Mouse (Mus musculus): ENCODE results near the gene Polr3h.

The Polr3h gene

DNA sequence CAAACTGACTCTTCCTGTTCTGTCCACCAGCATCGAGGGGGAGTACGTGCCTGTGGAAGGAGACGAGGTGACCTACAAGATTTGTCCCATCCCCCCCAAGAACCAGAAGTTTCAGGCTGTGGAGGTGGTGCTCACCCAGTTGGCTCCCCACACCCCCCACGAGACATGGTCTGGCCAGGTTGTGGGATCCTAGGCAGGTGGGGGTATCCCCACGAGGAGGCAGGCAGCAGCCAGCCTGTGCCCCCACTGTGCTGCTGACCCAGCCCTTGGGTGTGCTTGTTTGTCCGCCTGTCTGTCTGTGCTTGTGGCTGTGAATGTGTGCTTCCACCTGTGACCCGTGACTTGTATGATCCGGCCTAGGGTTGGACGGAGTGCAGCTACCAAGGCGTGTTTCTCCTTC is 23.0 kb upstream of the Polr3h start:
- DNase-seq = no peak

DNA sequence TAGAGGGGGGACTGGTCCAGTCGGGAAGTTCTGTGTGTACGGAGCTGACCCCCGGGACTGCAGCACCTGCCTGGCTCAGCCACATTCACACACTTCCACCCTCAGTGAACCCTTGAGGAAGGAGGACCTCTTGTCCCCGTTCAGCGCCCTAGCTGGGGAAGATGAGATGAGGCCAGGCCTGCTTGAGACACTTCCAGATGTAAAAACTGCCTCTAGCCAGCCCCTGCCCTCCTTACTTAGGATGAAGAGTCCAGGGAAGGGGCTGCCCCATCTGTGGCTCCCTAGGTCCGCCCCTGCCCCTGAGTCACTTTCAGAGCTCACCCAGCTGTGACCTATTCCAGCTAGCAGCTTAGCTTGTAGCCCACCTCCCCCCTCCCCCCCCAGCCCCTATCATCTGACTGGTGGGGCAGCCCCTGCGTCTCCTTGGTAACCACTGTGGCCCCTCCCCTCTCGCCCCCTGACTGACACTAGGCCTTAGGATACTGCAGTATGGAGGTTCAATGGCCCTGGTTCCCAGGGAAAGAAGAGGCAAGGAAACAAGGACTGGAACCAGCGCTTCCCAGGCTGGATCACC is 17.2 kb upstream of the Polr3h start:
- DNase-seq = no peak

DNA sequence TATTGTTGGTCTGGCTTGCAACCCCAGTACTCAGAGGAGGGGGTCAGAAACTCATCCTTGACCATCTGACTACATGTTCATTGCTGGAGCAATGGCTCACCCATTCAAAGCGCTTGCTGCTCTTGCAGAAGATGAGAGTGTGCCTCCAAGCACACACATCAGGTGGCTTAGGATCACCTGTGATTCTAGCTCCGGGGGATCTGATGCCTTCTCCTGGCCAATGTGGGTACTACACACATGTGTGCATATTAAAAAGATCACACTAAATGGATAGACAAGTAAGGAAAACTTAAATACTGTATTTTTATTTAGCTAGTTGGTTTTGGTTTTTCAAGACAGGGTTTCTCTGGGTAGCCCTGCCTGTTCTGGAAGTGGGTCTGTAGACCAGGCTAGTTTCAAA is 15.0 kb upstream of the Polr3h start:
- DNase-seq = no peak

DNA sequence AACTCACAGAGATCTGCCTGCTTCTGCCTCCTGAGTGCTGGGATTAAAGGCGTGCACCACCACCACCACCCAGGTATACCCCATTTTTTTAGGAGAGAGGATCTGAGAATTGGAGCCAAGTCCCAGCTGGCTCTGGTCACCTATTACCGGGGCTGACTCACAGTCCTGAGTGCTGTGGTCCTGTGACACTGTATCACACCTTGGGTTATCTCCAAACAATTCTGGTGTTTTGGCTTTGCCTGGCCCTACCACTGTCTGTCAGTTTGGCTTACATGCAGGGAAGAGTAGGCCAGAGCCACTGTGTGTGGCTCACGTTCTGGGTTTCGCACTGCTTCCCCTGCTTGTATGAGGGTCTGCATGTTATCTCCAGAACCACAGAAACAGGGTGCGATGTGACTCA is 14.2 kb upstream of the Polr3h start:
- DNase-seq = no peak

DNA sequence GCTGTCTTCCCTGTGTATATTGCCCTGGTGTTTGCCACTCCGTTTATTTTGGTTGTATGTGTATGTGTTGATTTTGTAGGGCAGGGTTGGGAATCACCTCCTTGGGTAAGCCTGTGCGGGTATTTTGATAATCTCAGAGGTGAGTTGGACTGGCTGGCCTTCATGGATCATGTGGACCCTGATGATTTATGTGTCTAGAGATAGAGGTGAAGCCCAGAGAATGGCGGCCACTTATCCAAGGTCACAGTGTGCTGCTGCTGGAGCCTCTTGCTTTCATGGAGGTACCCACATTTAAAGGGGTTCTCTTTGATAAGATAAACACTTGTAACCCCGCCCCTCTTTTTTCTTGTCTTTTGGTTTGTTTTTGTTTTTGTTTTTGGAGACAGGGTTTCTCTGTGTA is 13.7 kb upstream of the Polr3h start:
- no peak for DNase-seq

DNA sequence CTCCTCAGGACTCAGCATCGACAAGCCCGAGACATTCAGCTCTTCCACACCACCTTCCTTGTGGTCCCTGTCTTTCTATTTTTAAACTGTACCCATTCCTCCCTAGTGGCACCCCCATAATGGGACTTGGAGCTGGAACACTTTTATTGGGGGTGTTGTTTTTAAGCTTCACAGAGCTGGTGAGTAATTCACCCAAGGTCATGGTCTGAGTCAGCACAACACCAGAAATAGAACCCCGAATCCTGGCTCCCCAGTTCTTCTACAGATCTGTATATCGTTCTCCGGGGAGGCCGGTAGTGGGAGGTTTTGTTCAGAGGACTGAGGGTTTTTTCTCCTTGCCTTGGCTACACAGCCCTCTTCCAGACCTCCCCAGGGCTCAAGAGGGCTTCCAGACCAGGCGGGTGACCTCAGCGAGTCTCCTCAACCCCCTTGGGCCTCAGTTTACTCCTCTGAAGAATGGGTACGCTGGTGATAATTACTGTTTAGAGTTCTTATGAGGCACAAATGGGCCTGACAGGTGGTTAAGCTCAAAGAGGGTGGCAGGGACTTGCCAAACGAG is 13.2 kb upstream of the Polr3h start:
- no peak for DNase-seq

DNA sequence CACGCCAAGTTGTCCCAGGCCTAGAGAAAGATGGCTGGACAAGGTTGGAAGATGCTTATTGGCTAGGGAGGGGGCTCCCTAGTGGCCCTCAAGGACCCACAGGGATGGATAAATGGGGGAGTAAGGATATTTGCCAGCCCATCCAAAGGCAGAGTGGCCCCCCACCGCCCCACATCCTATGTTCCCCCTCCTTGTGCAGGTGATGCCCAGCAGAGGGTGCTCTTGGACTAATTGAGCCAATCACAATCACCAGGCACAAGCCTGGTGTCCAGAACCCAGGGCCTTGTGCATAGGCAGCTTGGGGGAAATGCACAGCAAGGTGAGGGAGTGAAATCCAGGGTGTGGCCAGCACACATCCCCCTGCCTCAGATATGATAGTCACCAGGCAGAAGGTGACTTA is 12.2 kb upstream of the Polr3h start:
- DNase-seq = peak; percentile 39

DNA sequence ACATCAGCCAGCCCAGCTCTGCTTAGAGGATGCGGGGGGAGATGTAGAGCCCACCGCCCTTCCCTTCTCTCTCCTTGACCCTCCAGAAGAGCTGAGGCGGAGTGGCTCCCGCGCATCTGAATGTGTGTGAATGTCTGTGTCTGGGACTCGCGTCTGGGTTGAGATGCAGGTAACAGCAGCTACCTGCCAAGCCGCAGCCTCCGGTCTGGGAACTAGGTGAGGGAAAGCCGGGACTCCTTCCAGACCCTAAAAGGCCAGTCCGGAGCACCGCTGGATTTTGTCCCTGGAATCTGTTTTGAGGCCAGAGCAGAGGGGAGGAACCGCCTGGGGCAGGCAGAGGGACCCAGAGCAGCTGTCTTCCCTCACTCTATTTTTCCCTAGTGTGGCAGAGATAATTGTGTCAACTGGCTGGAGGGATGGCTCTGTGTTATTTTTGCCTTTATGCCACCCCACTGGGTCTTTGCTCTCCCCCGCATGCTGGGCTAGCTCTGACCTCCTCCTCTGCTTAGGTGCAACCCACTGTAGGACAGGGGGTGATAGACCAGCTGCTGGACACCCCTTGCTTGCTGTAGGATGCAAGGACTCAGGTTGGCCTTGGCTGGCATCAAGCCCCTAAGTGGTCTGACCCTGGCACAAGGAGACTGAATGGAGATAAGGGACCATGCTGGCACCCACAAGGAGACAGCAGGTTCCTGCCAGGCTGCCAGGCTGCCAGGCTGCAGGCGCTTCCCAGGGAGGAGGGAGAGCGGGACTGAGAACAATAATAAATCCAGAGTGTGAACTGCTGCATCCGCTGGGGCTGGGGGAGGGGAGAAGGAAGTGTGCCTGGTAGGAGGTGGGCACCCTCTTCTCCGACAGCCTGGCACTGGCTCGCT is 11.3 kb upstream of the Polr3h start:
- DNase-seq = no peak

DNA sequence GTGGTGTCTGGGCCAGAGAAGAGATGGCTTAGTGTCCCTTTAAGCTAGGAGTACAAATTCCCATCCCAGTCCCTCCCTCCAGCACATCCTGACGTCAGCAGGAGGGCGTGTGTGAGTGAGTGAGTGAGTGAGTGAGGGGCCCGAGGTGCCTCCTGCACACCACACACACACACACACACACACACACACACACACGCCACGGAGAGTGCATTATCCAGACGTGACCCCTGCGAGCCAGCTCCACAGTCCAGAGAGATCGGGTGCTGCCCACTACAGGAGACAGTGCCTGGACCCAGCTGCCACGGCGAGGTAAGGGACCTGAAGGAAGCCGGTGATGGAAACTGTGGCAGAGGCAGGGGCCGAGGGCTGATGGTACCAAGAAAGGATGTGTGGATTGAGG is 10.6 kb upstream of the Polr3h start, which contains the start of gene Csdc2:
Csdc2 (plus strand) TSS at position 81 of the 400 bp plus-strand sequence.
- DNase-seq = peak; percentile 46

DNA sequence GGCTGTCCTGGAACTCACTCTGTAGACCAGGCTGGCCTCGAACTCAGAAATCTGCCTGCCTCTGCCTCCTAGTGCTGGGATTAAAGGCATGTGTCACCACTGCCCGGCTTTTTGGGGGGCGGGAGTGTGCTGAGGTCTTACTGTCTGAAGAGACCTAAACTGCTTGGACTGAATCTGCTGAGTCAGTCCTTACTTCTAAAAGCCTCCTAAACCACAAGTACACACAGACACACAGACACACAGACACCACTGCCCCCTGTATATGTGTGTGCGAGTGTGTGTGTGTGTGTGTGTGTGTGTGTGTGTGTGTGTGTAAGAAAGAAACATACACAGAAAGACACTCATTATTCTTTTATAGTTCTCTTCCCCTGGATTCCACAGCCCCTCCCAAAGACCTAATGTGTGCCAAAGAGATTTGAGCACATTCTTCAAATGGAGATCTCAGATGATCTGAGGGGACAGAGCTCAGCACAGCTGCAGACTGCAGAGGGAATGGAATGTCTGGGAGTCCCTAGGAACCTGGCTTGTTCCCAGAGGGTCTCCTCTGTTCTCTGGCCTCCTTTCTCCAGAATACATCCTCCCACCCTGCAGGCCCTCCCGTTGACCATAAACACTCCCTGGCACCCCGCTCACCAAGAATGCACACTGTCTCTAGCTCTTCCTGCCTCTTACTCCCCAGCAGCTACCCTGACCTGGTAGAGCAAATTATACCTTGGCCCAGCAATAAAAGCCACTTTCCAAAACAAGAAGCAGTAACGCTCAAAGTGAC is 10.0 kb upstream of the Polr3h start:
- DNase-seq = no peak

DNA sequence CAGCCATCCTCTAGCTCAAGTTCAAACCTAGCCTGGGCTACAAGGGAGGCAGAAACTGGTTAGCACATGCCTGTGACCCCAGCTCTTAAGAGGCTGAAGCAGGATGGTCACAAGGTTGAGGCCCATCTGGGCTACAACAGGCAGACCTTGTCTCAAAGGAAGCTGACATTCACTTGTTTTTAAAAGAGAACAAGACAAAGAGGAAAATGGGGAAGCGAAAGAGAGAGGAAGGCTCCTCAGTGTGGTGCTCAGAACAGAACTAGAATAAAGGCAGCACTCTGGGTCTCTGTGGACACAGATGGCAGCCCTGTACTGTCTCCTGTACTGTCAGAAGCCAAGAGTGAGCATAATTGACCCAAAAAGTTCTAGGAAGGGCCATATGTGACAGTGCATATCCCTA is 7.9 kb upstream of the Polr3h start:
- no peak for DNase-seq

DNA sequence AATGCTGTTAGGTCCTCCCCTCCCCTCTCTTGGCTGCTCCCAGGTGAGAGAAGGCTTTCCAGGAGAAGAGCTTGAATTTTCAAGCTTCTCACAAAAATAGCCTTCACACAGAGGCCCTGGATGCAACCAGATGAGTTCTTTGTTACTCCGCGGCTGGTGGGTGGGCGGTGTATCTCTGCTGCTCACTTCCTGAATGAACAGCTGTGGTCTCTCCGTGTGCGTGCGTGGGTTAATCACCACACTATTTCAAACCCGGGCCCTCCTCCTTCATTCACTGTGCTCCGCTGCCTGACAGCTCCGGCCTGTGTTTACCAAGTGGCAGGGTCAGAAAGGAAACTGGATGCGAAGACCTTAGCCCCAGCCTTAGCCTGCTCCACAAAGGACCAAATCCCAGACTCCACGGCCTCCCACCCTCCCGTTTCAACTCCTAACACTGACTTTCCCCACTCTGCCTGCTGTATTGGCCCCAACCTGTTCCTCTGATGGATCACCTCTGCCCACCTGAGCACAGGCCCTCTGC is 7.0 kb upstream of the Polr3h start:
- DNase-seq = peak; percentile 29

DNA sequence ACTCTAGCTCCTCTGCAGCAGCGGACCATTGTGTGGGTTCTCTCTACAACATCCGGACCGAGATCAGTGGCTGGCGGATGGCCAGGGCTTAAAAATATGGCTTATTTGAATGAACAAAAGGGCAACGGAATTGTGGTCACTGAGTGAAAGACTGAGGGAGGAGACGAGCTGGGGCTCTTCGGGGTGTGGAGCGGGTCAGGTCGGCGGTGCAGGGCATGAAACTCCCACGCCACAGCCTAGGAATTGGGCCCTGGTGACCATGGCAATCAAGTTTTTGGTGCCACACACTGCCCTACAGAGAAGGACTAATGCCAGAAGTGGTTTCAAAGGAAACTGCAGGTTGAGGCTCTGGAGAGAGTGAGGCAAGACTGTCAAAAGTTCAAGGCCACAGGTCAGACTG is 2.2 kb upstream of the Polr3h start:
- DNase-seq = peak; percentile 78

DNA sequence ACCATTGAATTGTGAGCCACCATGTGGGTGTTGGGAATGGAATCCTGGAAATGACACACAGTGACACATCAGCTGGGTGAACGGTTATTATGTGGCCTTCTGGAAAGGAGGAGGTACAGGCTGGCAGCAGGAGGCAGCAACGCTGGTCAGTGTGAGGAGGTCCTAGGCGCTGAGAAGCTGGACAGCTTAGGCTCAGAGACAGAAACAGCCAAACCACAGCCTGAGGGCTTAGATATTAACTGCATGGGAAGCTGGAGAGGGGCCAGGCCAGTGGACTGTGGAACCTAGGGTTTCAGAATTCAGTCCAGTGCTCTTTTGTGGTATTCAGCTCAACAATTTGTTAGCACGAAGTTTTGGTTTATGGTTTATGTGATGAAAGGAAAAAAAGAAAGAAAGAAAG is 1.7 kb upstream of the Polr3h start:
- peak; percentile 92 for DNase-seq

DNA sequence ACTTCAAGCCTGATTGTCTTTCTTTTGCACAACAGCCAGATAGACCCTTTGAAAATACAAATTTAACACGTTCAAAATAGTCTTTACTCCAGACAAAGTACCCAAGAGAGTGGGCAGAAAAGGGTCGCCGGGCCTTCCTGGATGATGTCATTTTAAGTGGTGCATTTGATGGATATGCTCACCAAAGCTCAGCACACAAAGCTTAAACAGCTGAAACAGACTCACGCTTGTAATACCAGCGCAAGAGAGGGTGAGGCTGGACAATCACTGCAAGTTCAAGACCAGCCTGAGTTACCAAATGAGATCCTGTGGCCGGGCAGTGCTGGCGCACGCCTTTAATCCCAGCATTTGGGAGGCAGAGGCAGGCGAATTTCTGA is 394 bp upstream of the Polr3h start:
- DNase-seq = no peak

DNA sequence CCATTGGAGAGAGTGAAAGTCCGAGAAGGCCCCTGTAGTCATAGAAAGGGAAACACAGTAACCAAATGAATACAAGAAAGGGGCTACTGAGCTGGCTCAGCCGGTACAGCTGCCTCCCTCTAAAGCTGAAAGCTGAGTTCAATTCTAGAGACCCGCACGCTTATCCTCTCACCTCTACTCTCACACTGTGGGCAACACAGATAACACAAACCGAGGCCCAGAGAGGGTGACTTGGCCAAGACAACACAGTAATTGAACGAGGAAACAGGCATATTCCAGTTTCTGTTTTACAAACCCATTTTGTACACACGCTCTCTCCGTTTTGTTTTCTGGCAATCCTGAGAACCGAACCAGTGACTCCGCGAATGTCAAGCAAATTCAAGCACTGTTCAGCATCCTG is 1.1 kb downstream of the Polr3h start:
- DNase-seq = no peak

DNA sequence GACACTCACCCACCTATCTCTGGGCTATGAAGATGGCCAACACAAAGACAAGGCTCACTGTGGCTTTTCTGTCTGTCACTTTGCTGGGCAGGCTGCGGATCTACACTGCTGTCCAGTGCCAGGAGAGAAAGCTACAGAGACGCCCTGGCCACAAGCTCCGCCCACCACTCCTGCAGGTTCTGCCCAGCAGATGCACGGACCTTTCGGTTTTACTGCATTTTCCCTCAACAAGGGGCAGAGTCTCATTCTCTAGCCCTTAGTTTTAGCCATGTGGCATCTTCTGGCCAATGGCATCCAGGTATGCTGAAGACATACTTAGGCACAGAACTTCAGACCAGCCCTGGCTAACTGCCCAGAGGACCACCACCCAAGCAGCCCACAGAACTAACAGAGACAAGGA is 4.8 kb downstream of the Polr3h start:
- no peak for DNase-seq

DNA sequence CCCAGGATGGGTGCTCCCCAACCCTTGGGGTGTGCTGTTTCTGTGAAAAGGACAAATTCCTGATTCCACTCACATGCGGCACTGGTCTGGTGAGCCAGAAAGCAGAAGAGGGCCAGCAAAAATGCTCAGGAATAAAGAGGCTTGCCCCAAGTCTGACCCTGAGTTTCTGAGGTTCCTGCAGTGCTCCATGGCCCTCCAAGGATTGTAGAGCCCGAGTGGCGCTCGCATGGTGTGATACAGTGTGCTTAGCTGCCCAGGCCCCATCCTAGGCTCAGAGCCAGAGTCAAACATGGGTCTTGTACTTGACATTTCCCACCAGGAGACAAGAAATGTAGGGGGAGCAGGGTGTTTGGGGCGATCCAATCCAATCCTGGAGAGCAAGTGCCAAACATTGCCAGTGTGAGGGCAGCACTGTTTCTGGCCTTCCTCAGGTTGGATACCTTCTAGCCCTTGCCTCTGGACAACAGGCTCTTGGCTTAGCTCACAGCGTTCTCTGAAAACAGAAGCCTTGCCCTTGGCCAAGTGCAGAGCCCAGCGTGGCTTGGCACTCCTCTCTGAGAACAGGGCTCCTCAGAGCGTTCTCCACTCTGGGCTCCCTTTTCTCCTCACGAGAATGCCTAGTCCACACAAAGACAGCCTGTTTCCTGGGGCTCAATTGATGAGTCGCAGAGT is 5.4 kb downstream of the Polr3h start:
- no peak for DNase-seq

DNA sequence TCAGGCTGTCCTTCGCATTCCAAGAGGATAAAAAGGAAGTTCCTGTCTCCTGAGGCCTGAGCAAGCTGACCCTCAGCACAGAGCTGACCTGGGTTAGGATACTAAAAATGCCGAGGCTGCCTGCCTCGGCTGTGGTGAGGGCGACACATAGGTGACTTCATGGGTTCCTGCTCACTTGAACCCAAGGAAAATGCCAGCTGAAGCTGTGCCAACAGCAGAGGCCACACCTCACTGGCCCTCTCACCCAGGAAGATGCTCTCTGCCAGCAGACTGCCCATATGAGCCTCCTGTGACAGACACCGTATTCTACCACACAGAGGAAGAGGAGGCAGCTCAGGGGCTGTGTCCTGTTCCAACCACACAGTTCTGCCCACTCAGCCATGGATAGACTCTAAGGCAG is 7.0 kb downstream of the Polr3h start:
- DNase-seq = peak; percentile 59

DNA sequence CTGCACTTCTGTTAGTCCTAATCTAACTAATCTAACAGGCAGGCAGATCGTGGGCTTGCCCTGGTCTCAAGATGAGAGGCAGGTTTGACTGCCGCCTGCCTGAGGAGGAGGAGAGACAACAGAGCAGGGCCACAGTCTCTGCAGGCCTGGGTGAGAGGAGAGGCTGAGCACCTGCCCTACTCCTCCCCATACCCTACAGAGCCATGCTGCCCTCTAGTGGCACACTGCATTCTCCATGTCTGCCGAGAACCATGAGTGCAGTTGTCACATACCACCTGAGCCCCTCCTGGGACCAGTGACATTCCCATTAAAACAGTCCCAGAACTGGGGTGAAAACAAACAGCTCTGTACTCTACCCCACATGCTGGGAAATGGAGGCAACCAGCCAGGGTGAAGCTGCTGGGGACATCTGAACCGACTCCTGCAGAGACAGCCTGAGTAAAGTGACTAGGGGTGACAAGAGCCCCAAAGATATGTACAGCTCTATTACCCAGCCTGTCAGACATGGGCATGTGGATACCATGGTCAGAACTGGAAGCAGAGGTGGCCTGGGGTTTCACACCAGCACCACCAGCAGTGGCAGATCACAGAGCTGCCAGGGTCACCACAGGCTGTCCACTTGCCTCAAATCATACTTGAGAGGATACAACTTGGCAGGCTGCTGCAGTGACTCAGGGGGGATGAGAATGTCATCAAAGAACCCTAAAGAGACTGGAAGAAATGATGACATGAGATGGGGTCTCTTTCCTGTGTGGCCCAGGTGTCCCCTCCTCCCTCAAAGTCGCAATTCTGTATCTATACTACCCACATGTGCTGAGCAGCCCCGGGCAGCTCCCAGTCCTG is 8.2 kb downstream of the Polr3h start:
- peak; percentile 73 for DNase-seq

DNA sequence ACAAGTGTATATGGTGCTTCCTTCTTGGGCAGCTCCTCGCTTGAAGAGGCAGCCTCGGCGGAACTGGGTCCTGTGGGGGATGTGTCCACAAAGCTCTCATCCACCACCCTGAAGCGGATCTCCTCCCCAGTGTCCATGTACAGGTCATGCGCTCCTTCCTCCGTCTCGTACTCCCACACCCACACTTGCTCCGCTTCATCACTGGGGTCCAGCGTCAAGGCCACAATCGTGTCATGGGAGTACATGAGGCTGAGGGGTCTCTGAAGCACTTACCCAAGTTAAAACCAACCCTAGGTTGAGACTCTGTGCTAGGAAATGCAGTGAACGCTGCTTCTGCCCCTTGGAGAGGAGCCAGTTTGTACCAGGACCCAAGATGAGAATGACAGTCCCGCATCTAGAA is 8.8 kb downstream of the Polr3h start:
- DNase-seq = peak; percentile 29

DNA sequence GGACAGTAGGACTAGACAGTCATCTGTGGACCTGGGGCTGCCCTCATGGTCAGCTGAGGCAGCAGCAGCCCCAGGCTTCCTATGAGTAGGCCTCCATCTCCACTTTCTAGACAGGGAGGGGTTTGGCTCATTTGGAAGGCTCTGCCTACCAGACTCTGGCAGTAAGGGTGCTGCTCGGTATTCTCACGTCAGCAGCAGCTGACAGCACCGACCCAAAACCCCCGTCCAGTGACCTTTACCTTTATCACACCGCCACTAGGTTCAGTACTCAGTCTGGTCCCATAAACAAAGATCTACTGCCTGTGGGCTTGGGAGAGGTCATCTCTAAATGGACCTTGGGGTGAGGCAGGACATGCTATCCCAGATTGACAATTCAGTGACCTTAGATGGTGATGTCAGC is 10.4 kb downstream of the Polr3h start:
- no peak for DNase-seq

All from kidney, adult 9 months (tissue).